Mouse (Mus musculus) small intestine, adult 2 months (tissue): Measurements from ENCODE around the gene Kcnn3.

Experiments used
- CTCF ChIP-seq: fragments of 200-500 bp; IDR thresholded peaks from 2 replicates; pipeline ENCODE4 v1.5.1; 2012; ENCODE audit warnings: low read depth, mild to moderate bottlenecking, control low read depth, inconsistent platforms, low read length, moderate library complexity, mixed read lengths; ENCODE audit not compliant: insufficient replicate concordance, insufficient read length; ENCODE audit errors: extremely low read depth
- POLR2A ChIP-seq: fragments of 200-500 bp; IDR thresholded peaks from 2 replicates; pipeline ENCODE4 v1.6.1; 2012; ENCODE audit warnings: low read depth, mild to moderate bottlenecking, control low read depth, inconsistent platforms, low read length, moderate library complexity

GRCm38 (mm10) chr3:89512225-89512624, 7.7 kb upstream of the Kcnn3 start:
- TF ChIP-seq POLR2A: no peak
- TF ChIP-seq CTCF: peak; percentile 65; the same call in 1 of the 2 replicates
